In the genomic region with DNA sequence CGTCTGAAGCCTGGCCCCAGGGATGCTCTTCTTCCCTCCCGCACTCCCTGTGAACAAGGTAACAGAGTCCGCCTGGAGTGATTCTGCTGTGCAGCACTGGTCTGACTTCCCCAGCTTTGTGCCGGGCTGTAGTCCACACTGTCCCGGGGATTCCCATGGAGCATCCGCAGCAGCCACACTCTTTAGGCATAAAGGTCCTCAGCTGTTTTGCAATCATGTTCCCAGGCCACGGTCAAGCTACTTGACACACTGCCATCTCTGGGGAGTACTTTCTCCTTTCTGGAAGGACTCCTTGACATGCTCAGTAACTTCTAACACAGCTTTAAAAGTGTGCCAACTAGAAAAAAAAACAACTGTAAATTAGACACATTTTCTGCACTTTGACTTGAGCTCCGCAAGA, we compare ENCODE assay signal across 11 mouse cellular contexts.
DNase-seq lines count a peak whose midpoint lies in the region; ATAC-seq and TF ChIP-seq lines count a peak whose summit lies in the region.
"Had no signal": no experiment of that assay in that cellular context is flagged by ENCODE, and none has a peak within 500 bp of the region (broad histone marks: within the 10 kb centered on the region; RNA-seq: fewer than 3 reads in every experiment).

No protein-coding gene starts in this region.

- no peak for ATAC-seq in midbrain, postnatal 0 days (ENCODE audit: low FRiP score)
- no peak for ATAC-seq in midbrain, embryonic 11.5 days (ENCODE audit: low FRiP score)

- no peaks in the 10 kb centered on the region for H3K36me3 ChIP-seq in midbrain, postnatal 0 days (ENCODE audit: insufficient read depth, low read length)
- H3K36me3 ChIP-seq in midbrain, embryonic 11.5 days (ENCODE audit: control insufficient read depth, insufficient read depth, low read length): no peaks in the 10 kb centered on the region

- intact Hi-C loops in gastrocnemius, adult 2 months (cut with DNase I): no loop called here

- TF ChIP-seq CTCF in gastrocnemius, adult 2 months (IDR thresholded peaks at IDR 0.05): no peak
- TF ChIP-seq CTCF in midbrain, postnatal 0 days (IDR thresholded peaks at IDR 0.05): no peak

- DNase-seq in gastrocnemius, adult 2 months: peak; percentile 21
- no peak for DNase-seq in gastrocnemius, adult 8-10 months (ENCODE audit: low spot score in 2 of 2)
- peak; percentile 75 for DNase-seq in 3T3-L1 (ENCODE audit: low read depth, low spot score)
- peak; percentile 47 for DNase-seq in heart, adult 8-10 months (ENCODE audit: low spot score)
- peak; percentile 41 to 73 for DNase-seq in kidney, postnatal 25 days
- no peak for DNase-seq in left cerebral cortex, adult 11 months (ENCODE audit: low spot score)
- no peak for DNase-seq in midbrain, postnatal 0 days (ENCODE audit: low spot score)
- DNase-seq in midbrain, embryonic 11.5 days (ENCODE audit: low spot score, missing footprints): no peak
- DNase-seq: B cell, adult 2 months; cerebellum, adult 9-10 months had no signal

- H3K9me3 ChIP-seq in midbrain, postnatal 0 days (ENCODE audit: low read length): no peaks in the 10 kb centered on the region
- H3K9me3 ChIP-seq in midbrain, embryonic 11.5 days (ENCODE audit: control insufficient read depth, low read length): no peaks in the 10 kb centered on the region

- H3K27me3 ChIP-seq in midbrain, postnatal 0 days (ENCODE audit: insufficient read depth, low read length): no peaks in the 10 kb centered on the region
- H3K27me3 ChIP-seq in midbrain, embryonic 11.5 days (ENCODE audit: control insufficient read depth, insufficient read depth, low read length): no peaks in the 10 kb centered on the region

- no peak overlapping the region for H3K4me2 ChIP-seq in midbrain, postnatal 0 days (ENCODE audit: low read depth, low read length, poor library complexity, severe bottlenecking)
- no peak overlapping the region for H3K4me2 ChIP-seq in midbrain, embryonic 11.5 days

- no peaks in the 10 kb centered on the region for H3K4me1 ChIP-seq in midbrain, postnatal 0 days (ENCODE audit: insufficient read depth, low read length)
- no peaks in the 10 kb centered on the region for H3K4me1 ChIP-seq in midbrain, embryonic 11.5 days (ENCODE audit: control insufficient read depth, insufficient read depth, low read length)

- H3K9ac ChIP-seq in midbrain, postnatal 0 days (replicated peaks; ENCODE audit: low read length, poor library complexity, severe bottlenecking): no peak overlapping the region
- H3K9ac ChIP-seq in midbrain, embryonic 11.5 days (ENCODE audit: low read length): no peak overlapping the region
- H3K9ac ChIP-seq: liver, embryonic 14.5 days had no signal

- 80% methylated on average over 8 of the region's 8 CpGs for WGBS in midbrain, postnatal 0 days
- WGBS in midbrain, embryonic 11.5 days: 92% methylated on average over 8 of the region's 8 CpGs

- H3K4me3 ChIP-seq in gastrocnemius, adult 2 months: no peak overlapping the region
- H3K4me3 ChIP-seq in midbrain, postnatal 0 days (ENCODE audit: low read depth, low read length): no peak overlapping the region
- no peak overlapping the region for H3K4me3 ChIP-seq in midbrain, embryonic 11.5 days (ENCODE audit: low read depth, low read length)

- H3K27ac ChIP-seq in gastrocnemius, adult 2 months: no peak overlapping the region
- no peak overlapping the region for H3K27ac ChIP-seq in midbrain, postnatal 0 days (ENCODE audit: low read depth, low read length)
- no peak overlapping the region for H3K27ac ChIP-seq in midbrain, embryonic 11.5 days (ENCODE audit: low read depth, low read length)
- H3K27ac ChIP-seq: liver, embryonic 14.5 days had no signal

Comparison
In these comparisons a context has a peak if more than half of its experiments do, and no peak if none do; other contexts are left out.
1. DNase-seq: peak in gastrocnemius, adult 2 months (single experiment), 3T3-L1 (single experiment), heart, adult 8-10 months (single experiment) and kidney, postnatal 25 days (2 of 2); none in gastrocnemius, adult 8-10 months (0 of 2), left cerebral cortex, adult 11 months (single experiment), midbrain, postnatal 0 days (single experiment) and midbrain, embryonic 11.5 days (single experiment).